Mouse (Mus musculus) retina, embryonic 14.5 days (tissue): ENCODE data around the gene R3hdm2.
A peak's percentile ranks its signal among the peaks of the same experiment; 100 is the strongest.

Experiments used
- DNase-seq: peaks from one replicate; pipeline ENCODE4 v3.0.0-alpha.2; 2015; ENCODE audit warnings: low spot score

Gene R3hdm2

GRCm38 (mm10) chr10:127492118-127492517, 112.0 kb downstream of the R3hdm2 start:
- DNase-seq = no peak

GRCm38 (mm10) chr10:127496156-127496555, 116.0 kb downstream of the R3hdm2 start:
- DNase-seq = no peak

GRCm38 (mm10) chr10:127499516-127499915, 119.4 kb downstream of the R3hdm2 start:
- DNase-seq = peak; percentile 61

GRCm38 (mm10) chr10:127500042-127500441, 119.9 kb downstream of the R3hdm2 start:
- no peak for DNase-seq

GRCm38 (mm10) chr10:127500894-127501893, 121.1 kb downstream of the R3hdm2 start, which contains the start of gene Stac3:
Stac3 (plus strand) TSS chr10:127501686.
- DNase-seq = no peak

GRCm38 (mm10) chr10:127508239-127508638, 128.1 kb downstream of the R3hdm2 start:
- peak; percentile 88 for DNase-seq

- peak; percentile 98 for DNase-seq
Measured at GRCm38 (mm10) chr10:127509051-127509836, 129.1 kb downstream of the R3hdm2 start.

- peak; percentile 74 for DNase-seq
Measured at GRCm38 (mm10) chr10:127509837-127510701, 129.9 kb downstream of the R3hdm2 start.

GRCm38 (mm10) chr10:127510895-127511617, 130.9 kb downstream of the R3hdm2 start:
- DNase-seq = peak; percentile 51

GRCm38 (mm10) chr10:127511634-127512306, 131.6 kb downstream of the R3hdm2 start:
- DNase-seq = peak; percentile 82

- DNase-seq = no peak
Measured at GRCm38 (mm10) chr10:127512307-127512666, 132.2 kb downstream of the R3hdm2 start.

- DNase-seq = peak; percentile 97
Measured at GRCm38 (mm10) chr10:127512813-127513212, 132.7 kb downstream of the R3hdm2 start.

- DNase-seq = peak; percentile 78
Measured at GRCm38 (mm10) chr10:127513501-127514091, 133.5 kb downstream of the R3hdm2 start.

GRCm38 (mm10) chr10:127514111-127514698, 134.1 kb downstream of the R3hdm2 start:
- DNase-seq = no peak

GRCm38 (mm10) chr10:127514764-127515163, 134.6 kb downstream of the R3hdm2 start, which contains the start of gene Ndufa4l2:
Ndufa4l2 (plus strand) TSS chr10:127514967.
- DNase-seq = peak; percentile 54

GRCm38 (mm10) chr10:127515271-127515982, 135.3 kb downstream of the R3hdm2 start:
- peak; percentile 21 for DNase-seq

GRCm38 (mm10) chr10:127515983-127516459, 135.9 kb downstream of the R3hdm2 start:
- DNase-seq = no peak

GRCm38 (mm10) chr10:127516576-127517260, 136.6 kb downstream of the R3hdm2 start:
- peak; percentile 88 for DNase-seq
